Mouse (Mus musculus) CH12.LX (cell line): ENCODE data around the gene Lurap1. TPM values are rescaled to one million over a fixed set of nuclear protein-coding genes. Genes with fewer than 3 reads are reported as not detected.

Experiments used
- DNase-seq: peaks from one replicate; pipeline ENCODE4 v3.0.0-alpha.2; 2013; ENCODE audit errors: extremely low read depth
- H3K27ac ChIP-seq: 2 replicates; pipeline ENCODE4 v1.5.1; 2012; ENCODE audit warnings: low read depth, mild to moderate bottlenecking, control low read depth, moderate library complexity; ENCODE audit not compliant: insufficient read depth
- H3K27me3 ChIP-seq: replicated peaks from 2 replicates; pipeline ENCODE3; 2012; ENCODE audit warnings: inconsistent platforms
- H3K36me3 ChIP-seq, 2 experiments: replicated peaks in 1 of 2; 2 replicates each; pipeline versions ENCODE3 to v1.6.1; 2012; ENCODE audit warnings: inconsistent platforms in 1 of 2, low read length in 1 of 2, mild to moderate bottlenecking in 1 of 2, mixed read lengths in 1 of 2, moderate library complexity in 1 of 2; ENCODE audit not compliant: control insufficient read depth in 1 of 2, insufficient read depth in 1 of 2
- H3K4me1 ChIP-seq, 2 experiments: 2 replicates each; pipeline ENCODE4 v1.6.1; 2012; ENCODE audit warnings: inconsistent platforms in 1 of 2, moderate library complexity in 1 of 2; ENCODE audit not compliant: insufficient read depth in 2 of 2, control insufficient read depth in 1 of 2
- H3K4me2 ChIP-seq: 2 replicates; pipeline ENCODE4 v1.6.1; 2012; ENCODE audit warnings: low read depth, mild to moderate bottlenecking, control low read depth; ENCODE audit not compliant: poor library complexity, insufficient read depth, severe bottlenecking
- H3K4me3 ChIP-seq, 3 experiments: fragments of 150-350 bp in 1 of 3; sonication (generic) in 1 of 3; replicated peaks in 1 of 3; 2 replicates each; pipeline versions ENCODE3 to v1.5.1; 2011 to 2012; ENCODE audit warnings: low read depth in 2 of 3, low read length in 2 of 3, mild to moderate bottlenecking in 2 of 3, moderate library complexity in 2 of 3, control low read depth in 1 of 3, improper control_type of control experiment in 1 of 3, inconsistent platforms in 1 of 3, mixed read lengths in 1 of 3; ENCODE audit not compliant: poor library complexity in 1 of 3
- H3K79me2 ChIP-seq: replicated peaks from 2 replicates; pipeline ENCODE4 v1.6.1; 2012; ENCODE audit warnings: mild to moderate bottlenecking, moderate library complexity; ENCODE audit not compliant: control insufficient read depth, poor library complexity, insufficient read depth, severe bottlenecking; ENCODE audit errors: extremely low read depth
- H3K9ac ChIP-seq: 2 replicates; pipeline ENCODE4 v1.6.1; 2012; ENCODE audit warnings: low read depth, mild to moderate bottlenecking, control low read depth, moderate library complexity; ENCODE audit not compliant: insufficient read depth
- H3K9me3 ChIP-seq: replicated peaks from 2 replicates; pipeline ENCODE3; 2012; ENCODE audit warnings: low read length, inconsistent platforms, mixed read lengths
- CHD2 ChIP-seq: IDR thresholded peaks from 2 replicates; pipeline ENCODE4 v1.6.1; 2011; ENCODE audit warnings: low read length, improper control_type of control experiment
- E2F4 ChIP-seq: IDR thresholded peaks from 2 replicates; pipeline ENCODE4 v1.6.1; 2011; ENCODE audit warnings: low read depth, low read length, improper control_type of control experiment; ENCODE audit not compliant: insufficient replicate concordance
- HCFC1 ChIP-seq: IDR thresholded peaks from 2 replicates; pipeline ENCODE4 v1.6.1; 2012; ENCODE audit warnings: low read depth, mild to moderate bottlenecking, inconsistent platforms, low read length, improper control_type of control experiment
- IRF4 ChIP-seq: IDR thresholded peaks from 2 replicates; pipeline ENCODE4 v1.6.1; 2014; ENCODE audit warnings: low read depth, mild to moderate bottlenecking, inconsistent platforms, low read length, improper control_type of control experiment
- JUND ChIP-seq: conservative IDR thresholded peaks from 2 replicates; pipeline ENCODE4 v1.6.1; 2011; ENCODE audit warnings: low read depth, low read length, improper control_type of control experiment
- KAT2A ChIP-seq: IDR thresholded peaks from 2 replicates; pipeline ENCODE4 v1.6.1; 2012; ENCODE audit warnings: low read length, improper control_type of control experiment, inconsistent platforms; ENCODE audit not compliant: insufficient replicate concordance
- MAFK ChIP-seq: IDR thresholded peaks from 2 replicates; pipeline ENCODE4 v1.6.1; 2011; ENCODE audit warnings: low read length, improper control_type of control experiment; ENCODE audit not compliant: insufficient replicate concordance
- MAX ChIP-seq: IDR thresholded peaks from 2 replicates; pipeline ENCODE4 v1.6.1; 2011; ENCODE audit warnings: low read length, improper control_type of control experiment
- NELFE ChIP-seq: IDR thresholded peaks from 2 replicates; pipeline ENCODE4 v1.6.1; 2011; ENCODE audit warnings: low read depth, low read length, improper control_type of control experiment
- NRF1 ChIP-seq: IDR thresholded peaks from 2 replicates; pipeline ENCODE4 v1.6.1; 2014; ENCODE audit warnings: low read depth, mild to moderate bottlenecking, inconsistent platforms, low read length, improper control_type of control experiment, moderate library complexity
- RAD21 ChIP-seq: IDR thresholded peaks from 2 replicates; pipeline ENCODE4 v1.6.1; 2011; ENCODE audit warnings: low read depth, mild to moderate bottlenecking, low read length, improper control_type of control experiment, moderate library complexity
- RCOR1 ChIP-seq: conservative IDR thresholded peaks from 2 replicates; pipeline ENCODE4 v1.6.1; 2012; ENCODE audit warnings: low read depth, mild to moderate bottlenecking, inconsistent platforms, low read length, improper control_type of control experiment
- SMC3 ChIP-seq: IDR thresholded peaks from 2 replicates; pipeline ENCODE4 v1.6.1; 2011; ENCODE audit warnings: low read depth, low read length, improper control_type of control experiment
- TBP ChIP-seq: conservative IDR thresholded peaks from 2 replicates; pipeline ENCODE4 v1.6.1; 2011; ENCODE audit warnings: low read depth, low read length, improper control_type of control experiment
- TCF12 ChIP-seq: IDR thresholded peaks from 2 replicates; pipeline ENCODE4 v1.6.1; 2014; ENCODE audit warnings: low read depth, mild to moderate bottlenecking, inconsistent platforms, low read length, improper control_type of control experiment
- USF2 ChIP-seq: conservative IDR thresholded peaks from 2 replicates; pipeline ENCODE4 v1.6.1; 2011; ENCODE audit warnings: low read depth, low read length, improper control_type of control experiment
- ZKSCAN1 ChIP-seq: IDR thresholded peaks from 2 replicates; pipeline ENCODE4 v1.6.1; 2012; ENCODE audit warnings: low read depth, inconsistent platforms, low read length, improper control_type of control experiment, borderline replicate concordance
- dilution Hi-C: fragments of 300-500 bp; cut with MboI; formaldehyde crosslinking; loops from 2 replicates; pipeline ENCODE4 v1.14.3; 2020; ENCODE audit warnings: low sequenced_read_pairs; ENCODE audit not compliant: extremely low pct_unique_long_range_greater_than_20kb, extremely low pct_ligation_motif_present
- in situ Hi-C: fragments of 300-500 bp; cut with MboI; formaldehyde crosslinking; loops from 3 replicates; pipeline ENCODE4 v1.14.3; 2019; ENCODE audit warnings: low sequenced_read_pairs, low pct_ligation_motif_present, low pct_unique_long_range_greater_than_20kb, mixed read lengths
- polyA plus RNA-seq: library from polyadenylated mRNA; unstranded; fragments of >175 nt; gene quantifications from 2 replicates; pipeline ENCODE4 v1.2.1, GENCODE M21; 2012; ENCODE audit warnings: low read depth; ENCODE audit not compliant: insufficient read length
- total RNA-seq, 2 experiments: library from RNA; depleted of rRNA; stranded (reverse); fragments of 300-350 nt in 1 of 2; fragments of >200 nt in 1 of 2; gene quantifications; 2 replicates each; pipeline ENCODE4 v1.2.3; 2012 to 2014

The Lurap1 gene
- total and polyA plus RNA-seq, 3 experiments: 0.10 TPM; not detected in 2

DNA sequence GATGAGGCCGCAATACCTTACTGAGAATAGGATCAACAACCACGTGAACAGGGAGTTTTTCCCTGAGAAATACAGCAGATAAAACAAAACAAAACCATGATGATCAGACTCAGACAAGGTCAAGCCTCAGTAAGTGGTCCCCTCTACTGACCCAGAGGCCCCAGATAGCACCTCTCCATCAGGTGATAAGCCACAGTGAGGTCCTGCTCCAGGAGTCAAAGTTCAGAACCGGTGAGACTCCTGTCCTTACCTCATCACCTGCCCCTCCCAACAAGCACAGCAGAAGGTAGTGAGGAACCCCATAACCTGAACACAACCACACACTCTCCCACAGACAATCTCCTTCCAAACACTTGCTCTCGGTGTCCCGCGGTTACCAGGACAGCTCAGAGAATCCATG lies 40.4 kb downstream of the Lurap1 start:
- H3K27ac ChIP-seq: no peak overlapping the region
- no peak overlapping the region for H3K9ac ChIP-seq
- H3K4me1 ChIP-seq: no peaks in the 10 kb centered on the region
- H3K27me3 ChIP-seq: no peaks in the 10 kb centered on the region
- dilution Hi-C loops: no loop called here
- in situ Hi-C loops: no loop called here
- no peak overlapping the region for H3K4me2 ChIP-seq
- H3K79me2 ChIP-seq: no peaks in the 10 kb centered on the region
- no peak for DNase-seq
- peaks cover 42 to 81% of the 10 kb centered on the region in 2 experiments for H3K36me3 ChIP-seq
- no peak overlapping the region for H3K4me3 ChIP-seq
- H3K9me3 ChIP-seq: no peaks in the 10 kb centered on the region
- no peak for TF ChIP-seq SMC3
- no peak for TF ChIP-seq IRF4
- TF ChIP-seq, all 38 proteins: peak for 0

DNA sequence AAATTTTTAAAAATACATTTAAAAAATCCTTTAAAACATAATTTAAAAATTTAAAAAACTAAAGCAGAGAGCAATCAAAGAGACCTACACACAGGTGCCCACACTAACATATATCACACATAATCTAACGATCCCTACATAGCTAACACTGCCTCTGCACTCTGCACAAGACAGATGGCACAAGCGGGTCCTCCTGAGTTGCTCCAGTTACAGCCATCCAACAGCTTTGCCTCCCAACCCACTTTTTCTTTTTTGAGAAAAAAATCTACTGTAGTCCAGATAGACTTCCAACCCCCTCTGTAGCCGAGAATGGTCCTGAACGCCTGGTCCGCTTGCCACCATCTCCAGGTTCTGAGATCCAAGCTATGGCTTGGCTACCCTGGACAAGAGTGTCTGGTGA lies 45.9 kb downstream of the Lurap1 start:
- H3K27ac ChIP-seq: no peak overlapping the region
- H3K4me1 ChIP-seq: no peaks in the 10 kb centered on the region
- H3K36me3 ChIP-seq: peaks cover 44 to 82% of the 10 kb centered on the region in 2 experiments
- TF ChIP-seq CHD2 (no peak), NRF1 (no peak), MAX (no peak)
- TF ChIP-seq, all 38 proteins: peak for 0
- Histone ChIP-seq H3K9me3 (no peaks in the 10 kb centered on the region), H3K79me2 (no peaks in the 10 kb centered on the region), H3K4me3 (no peak overlapping the region), H3K27me3 (no peaks in the 10 kb centered on the region), H3K4me2 (no peak overlapping the region), H3K9ac (no peak overlapping the region)
- dilution Hi-C loops (no loop called here), in situ Hi-C loops (no loop called here)
- DNase-seq: no peak

- in situ Hi-C loops: no loop called here
- no peak for DNase-seq
- dilution Hi-C loops: no loop called here
- no peaks in the 10 kb centered on the region for H3K9me3 ChIP-seq
- H3K27ac ChIP-seq: no peak overlapping the region
- no peak overlapping the region for H3K4me2 ChIP-seq
- no peaks in the 10 kb centered on the region for H3K79me2 ChIP-seq
- H3K9ac ChIP-seq: no peak overlapping the region
- H3K4me3 ChIP-seq: no peak overlapping the region
- H3K27me3 ChIP-seq: no peaks in the 10 kb centered on the region
- peaks cover 63 to 98% of the 10 kb centered on the region in 2 experiments for H3K36me3 ChIP-seq
- TF ChIP-seq SMC3 (no peak), HCFC1 (no peak), CHD2 (no peak)
- H3K4me1 ChIP-seq: no peaks in the 10 kb centered on the region
These were observed 50.2 kb downstream of the Lurap1 start for GRCm38 (mm10) chr4:116100959-116101358.

DNA sequence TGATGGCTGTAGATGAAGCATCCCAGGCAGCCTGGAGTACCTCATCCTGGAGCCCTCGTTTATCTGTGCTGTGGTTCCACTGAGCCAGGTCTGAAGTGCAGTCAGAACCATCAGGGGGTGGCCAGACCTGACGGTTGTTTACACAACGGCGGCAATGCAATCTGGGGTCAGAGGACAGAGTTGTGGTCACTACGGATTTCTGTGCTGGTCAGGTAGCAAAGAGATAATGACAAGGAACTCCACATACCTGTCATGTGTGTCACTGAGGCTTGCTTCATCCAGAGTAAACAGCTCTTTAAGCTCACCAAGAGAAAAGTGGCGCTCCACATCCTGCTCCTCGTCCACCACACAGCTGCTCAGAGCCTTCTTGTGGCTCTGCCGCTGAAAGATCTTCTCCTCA lies 53.9 kb downstream of the Lurap1 start:
- dilution Hi-C loops (no loop called here), in situ Hi-C loops (no loop called here)
- H3K79me2 ChIP-seq: no peaks in the 10 kb centered on the region; the same call in 1 of the 2 replicates
- no peaks in the 10 kb centered on the region for H3K4me1 ChIP-seq
- H3K4me2 ChIP-seq: no peak overlapping the region
- no peak overlapping the region for H3K4me3 ChIP-seq
- H3K9ac ChIP-seq: no peak overlapping the region
- no peak overlapping the region for H3K27ac ChIP-seq
- H3K36me3 ChIP-seq: peaks cover 74 to 98% of the 10 kb centered on the region in 2 experiments
- no peak for TF ChIP-seq MAFK
- no peak for TF ChIP-seq RCOR1
- no peak for TF ChIP-seq JUND
- TF ChIP-seq TCF12: no peak
- TF ChIP-seq ZKSCAN1: no peak
- TF ChIP-seq NRF1: no peak
- no peak for TF ChIP-seq NELFE
- TF ChIP-seq USF2: no peak
- TF ChIP-seq IRF4: no peak
- TF ChIP-seq KAT2A: no peak
- TF ChIP-seq E2F4: no peak
- TF ChIP-seq RAD21: no peak
- TF ChIP-seq TBP: no peak
- H3K9me3 ChIP-seq: no peaks in the 10 kb centered on the region
- DNase-seq: no peak
- H3K27me3 ChIP-seq: no peaks in the 10 kb centered on the region
